Mouse (Mus musculus) MEL (cell line): ENCODE results near the gene Slc1a4.

Experiments used
- CTCF ChIP-seq, 3 experiments: IDR thresholded peaks in 2 of 3; conservative IDR thresholded peaks in 1 of 3; 2 replicates each; pipeline ENCODE4 v1.5.1; 2011 to 2012; ENCODE audit warnings: low read length in 3 of 3, low read depth in 2 of 3, mild to moderate bottlenecking in 2 of 3, improper control_type of control experiment in 1 of 3, inconsistent platforms in 1 of 3, mixed read lengths in 1 of 3, moderate library complexity in 1 of 3; ENCODE audit not compliant: control insufficient read depth in 1 of 3, insufficient read depth in 1 of 3, poor library complexity in 1 of 3, severe bottlenecking in 1 of 3
- EP300 ChIP-seq, 2 experiments: IDR thresholded peaks; 2 replicates each; pipeline ENCODE4 v1.6.1; 2011; ENCODE audit warnings: improper control_type of control experiment in 2 of 2, low read length in 2 of 2, low read depth in 1 of 2, mild to moderate bottlenecking in 1 of 2
- GATA1 ChIP-seq: IDR thresholded peaks from 2 replicates; pipeline ENCODE4 v1.6.1; 2011; ENCODE audit warnings: low read depth, low read length, improper control_type of control experiment
- HCFC1 ChIP-seq: IDR thresholded peaks from 2 replicates; pipeline ENCODE4 v1.6.1; 2012; ENCODE audit warnings: low read depth, mild to moderate bottlenecking, inconsistent platforms, low read length, improper control_type of control experiment, moderate library complexity
- MAX ChIP-seq: IDR thresholded peaks from 2 replicates; pipeline ENCODE4 v1.6.1; 2011; ENCODE audit warnings: low read length, improper control_type of control experiment
- NELFE ChIP-seq: IDR thresholded peaks from 2 replicates; pipeline ENCODE4 v1.6.1; 2011; ENCODE audit warnings: low read depth, low read length, improper control_type of control experiment
- NRF1 ChIP-seq: IDR thresholded peaks from 2 replicates; pipeline ENCODE4 v1.6.1; 2014; ENCODE audit warnings: low read depth, mild to moderate bottlenecking, inconsistent platforms, low read length, improper control_type of control experiment, moderate library complexity; ENCODE audit not compliant: poor library complexity, insufficient read depth, severe bottlenecking
- POLR2A ChIP-seq, 2 experiments: IDR thresholded peaks; 2 replicates each; pipeline ENCODE4 v1.6.1; 2011 to 2012; ENCODE audit warnings: low read length in 2 of 2, mild to moderate bottlenecking in 2 of 2, control low read depth in 1 of 2, improper control_type of control experiment in 1 of 2, low read depth in 1 of 2, moderate library complexity in 1 of 2; ENCODE audit not compliant: control insufficient read depth in 1 of 2, insufficient read depth in 1 of 2, poor library complexity in 1 of 2
- POLR2AphosphoS2 ChIP-seq: IDR thresholded peaks from 2 replicates; pipeline ENCODE4 v1.6.1; 2011; ENCODE audit warnings: low read length, improper control_type of control experiment
- POLR2AphosphoS5 ChIP-seq: IDR thresholded peaks from 2 replicates; pipeline ENCODE4 v1.6.1; 2012; ENCODE audit warnings: low read depth, borderline replicate concordance, mild to moderate bottlenecking, inconsistent platforms, low read length, moderate library complexity, mixed read lengths
- RAD21 ChIP-seq: IDR thresholded peaks from 2 replicates; pipeline ENCODE4 v1.6.1; 2011; ENCODE audit warnings: mild to moderate bottlenecking, low read depth, low read length, improper control_type of control experiment
- ZC3H11A ChIP-seq: IDR thresholded peaks from 2 replicates; pipeline ENCODE4 v1.6.1; 2012; ENCODE audit warnings: low read depth, mild to moderate bottlenecking, inconsistent platforms, low read length, improper control_type of control experiment

GRCm38 (mm10) chr11:20357684-20358447 is 25.4 kb upstream of the Slc1a4 start:
- TF ChIP-seq HCFC1 (no peak), RAD21 (no peak), ZC3H11A (no peak), POLR2AphosphoS2 (no peak), NELFE (no peak), POLR2A (IDR thresholded peaks at IDR 0.05; ENCODE audit: control insufficient read depth in 1 of 2, insufficient read depth in 1 of 2, low read depth in 1 of 2, low read length in 2 of 2, poor library complexity in 1 of 2) (no peak), MAX (no peak), GATA1 (no peak), NRF1 (no peak), EP300 (IDR thresholded peaks at IDR 0.05; ENCODE audit: low read depth in 1 of 2, low read length in 2 of 2) (no peak), CTCF (IDR thresholded peaks at IDR 0.05 in 2 of 3, conservative IDR thresholded peaks at IDR 0.05 in 1 of 3; ENCODE audit: control insufficient read depth in 1 of 3, insufficient read depth in 1 of 3, low read depth in 2 of 3, low read length in 3 of 3, poor library complexity in 1 of 3, severe bottlenecking in 1 of 3) (no peak), POLR2AphosphoS5 (no peak)
